Mouse (Mus musculus): ENCODE data around the gene Zfp777. TPM values are rescaled to one million over a fixed set of nuclear protein-coding genes. Genes with fewer than 3 reads are reported as not detected.

The Zfp777 gene
- total RNA-seq, 1 experiment from 2014 or later: 16.9 TPM

DNA sequence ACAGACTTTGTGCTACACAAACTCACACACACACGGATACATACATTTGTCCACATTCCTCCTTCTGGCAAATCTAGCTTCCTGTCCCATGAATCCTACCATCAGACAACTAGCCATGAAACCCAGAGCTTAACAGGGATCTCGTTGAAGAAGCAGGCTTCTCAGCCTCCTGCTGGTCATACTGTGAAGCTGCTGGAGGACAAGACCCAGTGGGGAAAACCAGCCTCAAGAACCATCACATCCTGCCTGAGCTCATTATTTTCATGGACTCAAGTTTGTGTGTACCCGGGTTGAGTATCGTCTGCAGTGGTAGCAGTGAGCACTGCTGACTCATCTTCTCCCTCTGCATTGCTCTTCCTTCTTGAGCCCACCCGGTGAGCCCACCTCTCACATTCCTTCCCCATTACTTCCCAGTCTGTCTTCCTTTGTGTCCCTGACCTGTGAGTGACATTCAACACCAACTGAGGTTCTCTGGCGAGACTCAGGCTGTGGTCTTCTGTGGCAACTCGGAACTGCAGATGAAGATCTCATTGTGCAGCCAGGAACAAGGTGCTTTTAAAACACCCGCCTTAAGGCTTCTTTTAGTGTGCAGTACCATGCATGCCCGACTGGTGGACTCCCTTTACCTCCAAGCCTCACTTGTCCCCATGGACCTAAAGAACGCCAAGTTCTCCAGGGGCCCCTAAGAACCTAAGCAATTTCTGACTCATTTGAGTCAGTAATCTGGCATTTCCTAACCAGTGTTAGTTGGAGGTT lies 22.6 kb downstream of the Zfp777 start:
- no peak for DNase-seq

DNA sequence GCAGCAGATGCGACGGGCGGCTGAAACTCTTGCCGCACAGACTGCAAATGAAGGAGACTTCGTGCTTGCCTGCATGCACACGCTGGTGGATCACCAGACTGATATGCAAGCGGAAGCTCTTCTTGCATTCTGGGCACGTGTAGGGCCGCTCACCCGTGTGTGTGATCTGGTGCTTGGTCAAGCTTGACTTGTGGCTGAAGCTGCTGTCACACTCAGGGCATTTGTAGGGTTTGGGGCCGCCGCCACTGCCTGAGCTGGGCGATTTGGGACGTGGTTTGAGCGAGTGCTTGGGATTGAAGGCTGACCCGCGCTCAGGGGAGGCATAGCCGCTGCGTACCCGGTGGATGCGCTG lies 23.7 kb downstream of the Zfp777 start:
- DNase-seq: no peak

DNA sequence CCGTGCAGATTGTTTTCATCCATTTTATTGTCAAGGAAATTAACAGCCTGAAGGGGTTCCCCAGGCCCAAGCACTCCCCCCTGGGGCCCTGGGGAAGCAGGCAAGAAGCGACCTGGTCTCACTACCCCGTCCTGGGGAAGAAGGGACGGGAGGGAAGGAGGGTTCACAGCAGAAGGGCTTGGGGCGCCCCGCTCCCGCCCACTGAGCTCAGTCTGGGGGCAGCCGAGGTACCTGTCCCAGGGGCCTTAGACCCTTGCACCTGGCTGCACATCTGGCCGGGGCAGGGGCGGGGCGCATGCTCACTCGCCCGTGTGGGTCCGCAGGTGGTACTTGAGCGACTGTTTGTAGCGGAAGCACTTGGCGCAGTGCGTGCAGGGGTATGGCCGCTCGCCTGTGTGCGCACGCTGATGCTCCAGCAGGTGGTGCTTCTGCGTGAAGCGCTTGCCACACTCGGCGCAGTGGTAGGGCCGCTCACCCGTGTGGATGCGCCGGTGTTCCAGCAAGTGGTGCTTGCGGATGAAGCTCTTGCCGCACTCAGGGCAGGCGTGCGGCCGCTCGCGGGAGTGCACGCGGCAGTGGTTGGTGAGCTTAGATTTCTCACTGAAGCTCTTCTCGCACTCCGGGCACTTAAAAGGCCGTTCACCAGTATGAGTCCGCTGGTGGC lies 24.2 kb downstream of the Zfp777 start:
- DNase-seq: no peak

DNA sequence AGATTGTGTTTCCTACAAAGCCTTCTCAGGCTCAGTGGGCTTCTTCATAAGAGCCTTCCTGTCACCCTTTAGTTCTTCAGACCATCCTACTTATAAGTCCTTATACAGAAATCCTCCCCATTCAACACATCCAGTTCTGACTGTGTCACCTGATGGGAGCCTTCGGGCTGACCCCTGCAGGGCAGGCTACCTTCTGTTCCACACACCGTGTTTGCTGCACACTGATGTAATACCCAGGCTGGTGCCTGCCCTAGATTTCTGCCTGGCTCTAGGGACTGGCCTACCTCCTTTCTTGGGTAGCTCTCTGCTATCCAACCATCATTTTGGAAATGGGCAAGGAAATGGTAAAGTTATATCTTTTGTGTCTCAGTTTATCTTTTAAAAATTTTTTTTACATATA lies 26.0 kb downstream of the Zfp777 start:
- no peak for DNase-seq

DNA sequence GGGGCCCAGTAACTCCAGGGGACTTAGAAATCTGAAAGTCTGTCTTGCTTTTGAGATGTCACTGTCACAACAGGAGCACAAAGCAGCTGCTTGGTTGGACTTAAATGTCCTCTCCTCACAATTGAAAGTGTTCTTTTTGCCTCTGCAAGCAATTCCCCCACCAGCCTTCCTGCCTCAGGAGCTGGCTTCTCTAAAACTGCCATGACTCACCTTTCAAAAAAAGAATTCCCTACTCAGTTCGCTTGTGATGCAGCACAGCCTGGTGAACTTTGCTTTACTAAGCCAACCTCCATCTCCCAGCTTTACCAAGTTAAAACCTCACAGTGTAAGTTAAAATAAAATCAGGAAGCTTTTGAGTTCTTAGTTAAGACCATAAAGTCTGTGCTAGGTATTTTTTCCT lies 27.0 kb downstream of the Zfp777 start:
- DNase-seq: no peak

DNA sequence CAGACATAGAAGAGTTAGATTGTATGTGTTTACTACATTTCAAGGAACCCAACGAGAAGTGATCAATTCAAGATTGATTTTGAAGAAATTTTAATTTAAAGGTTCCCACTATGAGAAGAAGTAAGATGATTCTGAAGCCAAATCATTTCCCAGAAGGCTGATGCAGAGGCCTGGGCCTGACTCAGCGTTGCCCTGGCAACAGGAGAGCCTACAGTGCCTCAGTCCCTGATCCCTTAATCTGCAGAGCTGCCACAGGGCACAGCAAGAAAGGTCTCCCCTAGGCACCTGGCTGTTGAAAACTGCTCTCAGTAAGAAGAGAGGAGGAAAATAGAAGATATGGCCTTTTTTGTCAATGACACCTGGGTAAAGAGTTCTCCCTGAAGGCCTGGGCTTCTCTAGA lies 28.7 kb downstream of the Zfp777 start:
- DNase-seq: peak; percentile 49

DNA sequence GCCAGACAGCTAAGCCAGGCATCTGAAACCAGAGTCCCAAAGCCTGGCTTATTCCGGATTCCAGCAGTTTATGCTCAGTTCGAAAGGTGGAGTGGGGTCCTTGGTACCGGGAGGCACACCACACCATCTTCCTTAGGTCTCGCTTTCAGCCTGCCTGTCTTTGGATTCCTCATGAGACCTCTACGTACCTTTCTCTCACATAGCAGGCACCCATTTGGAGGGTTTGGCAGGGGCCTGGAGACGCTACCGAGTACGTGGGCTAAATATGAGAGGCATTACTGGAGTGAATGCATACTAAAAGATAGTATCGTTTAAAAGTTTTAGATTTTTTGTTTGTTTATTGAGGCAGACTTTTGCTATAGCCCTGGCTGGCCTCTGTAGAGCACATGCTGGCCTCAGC lies 31.9 kb downstream of the Zfp777 start:
- DNase-seq: no peak

DNA sequence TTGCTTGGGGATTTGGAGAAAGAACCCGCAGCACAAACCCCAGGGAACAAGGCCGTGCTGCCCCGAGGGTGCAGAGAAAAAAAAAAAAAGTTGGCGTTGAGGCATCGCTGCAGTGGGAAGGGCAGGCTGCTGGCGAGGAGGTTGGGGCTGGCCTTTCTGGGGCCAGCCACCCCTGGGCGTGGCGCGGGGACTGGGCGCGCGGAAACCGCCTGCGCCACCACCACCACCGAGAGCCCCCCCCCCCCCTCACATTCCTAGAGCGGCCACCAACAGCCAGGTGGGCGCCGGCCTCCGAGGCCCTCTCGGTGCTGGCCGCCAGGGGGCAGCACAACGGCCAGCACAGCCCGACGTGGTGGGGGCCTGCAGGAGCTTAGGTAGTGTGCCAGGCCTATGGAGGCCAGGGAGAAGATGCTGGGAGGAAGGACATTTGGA lies 32.6 kb downstream of the Zfp777 start:
- peak; percentile 89 for DNase-seq

DNA sequence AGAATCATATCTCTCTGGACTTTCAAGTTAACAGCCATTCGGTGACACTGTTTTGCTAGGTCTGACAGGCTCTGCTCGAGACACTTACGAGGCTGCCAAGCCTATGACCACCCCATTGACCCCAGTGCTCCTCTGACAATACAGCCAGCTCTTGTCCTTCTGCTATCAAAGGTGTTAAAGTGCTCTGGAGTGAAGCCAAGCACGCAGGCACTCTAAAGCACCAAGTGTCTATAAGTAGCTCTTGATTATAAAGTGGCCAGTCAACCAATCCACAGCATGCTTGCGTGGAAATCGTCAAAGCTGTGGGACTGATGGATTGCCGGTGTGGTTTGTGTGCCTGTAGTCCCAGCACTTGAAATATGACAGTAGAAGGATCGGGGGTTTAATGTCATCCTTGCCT lies 38.0 kb downstream of the Zfp777 start:
- DNase-seq: no peak

DNA sequence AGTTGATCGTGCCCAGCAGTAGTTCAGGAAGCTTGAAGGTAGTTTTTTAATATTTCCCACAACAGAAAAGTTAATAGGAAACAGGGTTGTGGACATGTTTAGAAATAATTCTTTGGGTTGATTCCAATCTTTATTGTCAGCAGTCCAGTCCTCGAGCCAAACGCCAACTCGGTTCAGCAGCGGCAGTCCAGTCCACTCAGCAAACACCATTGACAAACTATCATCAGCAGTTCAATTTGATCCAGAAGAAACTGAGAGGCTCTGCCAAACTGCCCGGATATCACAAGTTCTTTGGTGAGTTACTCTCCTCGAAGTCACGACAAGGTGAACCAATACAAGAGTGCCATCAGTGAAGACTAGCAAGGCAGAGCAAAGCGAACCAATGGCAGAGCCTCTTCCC lies 53.0 kb downstream of the Zfp777 start:
- no peak for DNase-seq

DNA sequence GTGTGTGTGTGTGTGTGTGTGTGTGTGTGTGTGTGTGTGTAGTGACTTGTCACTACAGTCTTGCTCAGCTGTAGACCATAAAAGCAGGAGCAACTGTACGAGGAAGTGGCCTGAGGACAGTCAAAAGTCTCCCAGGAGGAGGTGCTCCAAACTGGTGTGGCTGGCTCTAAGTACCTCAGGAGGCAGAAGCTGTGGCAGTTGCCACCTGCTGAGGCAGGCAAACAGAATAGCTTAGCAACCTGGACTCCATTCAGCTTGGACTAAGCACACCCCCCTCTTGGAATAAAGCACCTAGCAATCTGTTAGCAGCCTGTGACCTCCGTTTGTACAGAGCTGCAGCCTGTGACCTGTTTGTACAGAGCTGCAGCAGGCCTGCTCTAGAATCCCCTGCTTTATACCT lies 64.8 kb downstream of the Zfp777 start:
- DNase-seq: no peak

DNA sequence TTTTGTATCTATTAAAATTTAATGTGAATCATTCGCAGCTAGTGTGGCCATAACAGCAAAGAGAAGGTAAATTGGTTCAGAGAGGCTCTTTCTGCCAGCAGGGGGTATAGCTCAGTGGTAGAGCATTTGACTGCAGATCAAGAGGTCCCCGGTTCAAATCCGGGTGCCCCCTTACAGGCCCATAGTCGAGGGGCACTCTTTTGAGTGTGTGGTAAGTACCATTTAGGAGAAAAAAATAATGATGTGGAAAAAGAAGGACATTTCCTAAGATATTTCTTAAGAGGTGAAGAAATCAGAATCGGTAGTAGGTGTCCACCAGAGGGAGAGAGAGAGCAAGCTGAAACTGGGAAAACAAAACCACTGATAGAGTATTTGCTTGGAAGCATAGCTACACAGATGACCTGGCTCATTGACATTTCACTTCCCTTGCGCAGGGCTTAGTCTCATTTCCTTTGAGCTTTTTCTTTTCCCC lies 69.8 kb downstream of the Zfp777 start:
- DNase-seq: peak; percentile 90

DNA sequence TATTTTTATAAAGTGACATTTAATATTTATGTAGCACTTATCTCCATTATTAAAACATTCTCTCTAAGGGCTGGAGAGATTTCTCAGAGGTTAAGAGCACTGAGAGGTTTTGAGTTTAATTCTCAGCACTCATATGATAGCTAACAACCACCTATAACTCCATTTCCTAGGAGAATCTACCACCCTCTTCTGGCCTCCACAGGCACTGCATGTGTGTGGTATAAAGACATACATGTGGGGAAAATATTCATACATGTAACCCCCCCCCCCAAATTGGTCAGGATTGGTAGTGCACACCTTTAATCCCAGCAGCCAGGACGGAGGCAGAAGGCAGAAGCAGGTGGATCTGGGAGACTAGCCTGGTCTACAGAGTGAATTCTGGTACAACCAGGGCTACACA lies 74.1 kb downstream of the Zfp777 start:
- no peak for DNase-seq

Small RNA genes lying within 50 kb of the gene (microRNA-seq; reads per million reads assigned to microRNA genes)
- gene Gm24563: 0 reads per million in 2 experiments

Other genes with a start within 250 kb of the Zfp777 start
- gene Pdia4, start 235.5 kb downstream of the Zfp777 start, total RNA-seq (2021): 80.5 and 90.4 TPM in 2 replicates
- 1.2 and 1.3 TPM in 2 replicates for gene Zfp786, start 218.0 kb downstream of the Zfp777 start, total RNA-seq (2021)
- 9.3 and 12.0 TPM in 2 replicates for gene Zfp398, start 213.2 kb downstream of the Zfp777 start, total RNA-seq (2021)
- gene Zfp282, start 171.7 kb downstream of the Zfp777 start, total RNA-seq (2021): 11.6 and 13.7 TPM in 2 replicates
- 14.7 and 15.8 TPM in 2 replicates for gene Zfp212, start 128.4 kb downstream of the Zfp777 start, total RNA-seq (2021)
- gene Zfp956, start 95.5 kb downstream of the Zfp777 start, total RNA-seq (2021): 5.8 and 10.1 TPM in 2 replicates
- 25.0 and 26.7 TPM in 2 replicates for gene Zfp746, start 37.7 kb upstream of the Zfp777 start, total RNA-seq (2021)